Mouse (Mus musculus) lung, postnatal 36 days (tissue): Measurements from ENCODE around the gene Coasy.

Experiments used
- DNase-seq: peaks from one replicate; pipeline ENCODE4 v3.0.0; 2022; ENCODE audit warnings: mixed read lengths

The Coasy gene

DNA sequence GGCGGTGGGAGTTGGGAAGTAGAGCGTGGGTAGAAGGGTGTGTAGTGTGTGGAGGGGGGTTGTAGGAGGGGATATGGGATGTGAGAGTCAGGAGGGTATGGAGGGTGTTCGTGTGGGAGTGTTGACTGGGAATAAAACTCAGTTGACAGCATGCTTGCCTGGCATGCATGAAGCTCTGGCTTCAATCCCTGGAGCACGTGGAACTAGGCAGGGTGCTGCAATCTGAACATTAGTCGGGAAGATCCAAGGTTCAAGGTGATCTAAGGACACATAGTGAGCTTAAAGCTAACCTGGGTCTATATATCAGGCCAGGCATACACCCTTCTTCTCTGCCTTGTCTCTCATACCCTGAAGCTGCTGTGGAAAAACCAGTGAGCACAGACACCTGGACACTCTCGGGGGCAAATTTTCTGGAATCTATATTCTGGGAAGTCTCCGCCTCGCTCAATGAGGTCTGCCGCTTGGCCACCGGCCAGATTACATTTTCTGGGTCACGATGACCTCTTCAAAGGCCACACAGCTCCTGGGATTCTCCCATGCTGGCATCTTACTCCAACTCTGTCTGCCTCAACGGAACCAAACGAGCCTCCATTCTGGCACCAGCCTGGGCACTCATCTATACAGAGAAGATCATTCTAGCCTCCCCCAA lies 52.0 kb downstream of the Coasy start:
- DNase-seq = no peak
